Mouse (Mus musculus): Measurements from ENCODE around the gene Fignl2. TPM values are rescaled to one million over a fixed set of nuclear protein-coding genes. Genes with fewer than 3 reads are reported as not detected.
"Not testable (repeated sequence)": the region's sequence is repeated elsewhere in the genome, so short reads cannot be mapped to it uniquely, and the experiment has no call there.

Gene Fignl2
- total and polyA plus RNA-seq, 3 experiments: not detected

DNA sequence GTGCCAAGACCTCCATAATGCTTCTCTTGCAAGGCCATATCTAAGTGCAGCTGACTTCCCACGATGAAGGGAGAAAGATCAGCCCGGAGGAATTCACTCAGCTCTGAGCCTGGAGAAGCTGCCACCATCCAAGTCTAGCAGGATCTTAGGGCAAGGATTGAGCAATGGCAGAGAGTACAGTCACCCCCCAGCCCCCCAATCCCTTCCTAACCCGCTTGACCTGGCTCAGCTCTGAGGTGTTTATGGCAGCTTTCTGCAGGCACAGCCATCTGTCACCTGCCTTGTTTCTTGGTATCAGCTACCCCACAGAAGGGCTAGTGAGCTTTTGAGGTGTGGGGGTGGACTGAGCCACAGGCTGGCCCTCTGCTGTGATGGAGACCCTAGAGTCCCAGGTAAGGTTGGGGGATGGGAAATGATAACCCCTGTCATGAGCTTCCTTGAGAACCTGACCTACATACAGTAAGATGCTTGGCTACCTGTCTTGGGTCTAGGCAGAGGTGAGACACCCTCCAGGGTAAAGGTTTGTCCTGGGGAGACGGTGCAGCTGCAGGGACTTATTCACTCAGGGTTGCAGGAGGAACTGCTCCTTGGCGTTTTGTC lies 37.2 kb upstream of the Fignl2 start, which contains the start of gene Ankrd33:
Gene Ankrd33 (plus strand): TSS at position 245 of the 600 bp plus-strand sequence.
- H3K79me2 ChIP-seq (ENCODE audit: control insufficient read depth, insufficient read depth, low read length, poor library complexity): no peaks in the 10 kb centered on the region
- no peak for DNase-seq (ENCODE audit: low read depth, low spot score)
- no peak within 1 kb of the TSS for H3K9ac ChIP-seq (ENCODE audit: control insufficient read depth, low read depth, low read length, poor library complexity, severe bottlenecking)
- H3K27me3 ChIP-seq (ENCODE audit: control insufficient read depth in 1 of 2, insufficient read depth in 2 of 2, low read length in 2 of 2): peaks cover 0 to 3% of the 10 kb centered on the region in 2 experiments; a peak in 1 of 4 replicates
- no peaks in the 10 kb centered on the region for H3K9me3 ChIP-seq (replicated peaks; ENCODE audit: insufficient read depth, low read length)
- no peaks in the 10 kb centered on the region for H3K4me1 ChIP-seq (ENCODE audit: control insufficient read depth in 1 of 2, insufficient read depth in 2 of 2, low read length in 2 of 2)
- no peaks in the 10 kb centered on the region for H3K36me3 ChIP-seq (ENCODE audit: control insufficient read depth in 1 of 2, insufficient read depth in 2 of 2, low read length in 2 of 2)
- no peak within 1 kb of the TSS for H3K4me3 ChIP-seq (ENCODE audit: control insufficient read depth in 1 of 2, insufficient read depth in 1 of 2, low read depth in 2 of 2, low read length in 2 of 2)
- TF ChIP-seq MYC (IDR thresholded peaks at IDR 0.05; ENCODE audit: low read depth, low read length) (no peak), UBTF (IDR thresholded peaks at IDR 0.05; ENCODE audit: borderline replicate concordance, insufficient read depth, low read depth, low read length) (no peak), MXI1 (IDR thresholded peaks at IDR 0.05; ENCODE audit: low read depth, low read length) (no peak), TBP (IDR thresholded peaks at IDR 0.05; ENCODE audit: low read depth, low read length) (no peak), EP300 (IDR thresholded peaks at IDR 0.05; ENCODE audit: low read depth in 1 of 2, low read length in 2 of 2) (no peak), ZC3H11A (IDR thresholded peaks at IDR 0.05; ENCODE audit: low read depth, low read length) (no peak)
- no peak within 1 kb of the TSS for H3K27ac ChIP-seq (ENCODE audit: control insufficient read depth, low read depth, low read length)

DNA sequence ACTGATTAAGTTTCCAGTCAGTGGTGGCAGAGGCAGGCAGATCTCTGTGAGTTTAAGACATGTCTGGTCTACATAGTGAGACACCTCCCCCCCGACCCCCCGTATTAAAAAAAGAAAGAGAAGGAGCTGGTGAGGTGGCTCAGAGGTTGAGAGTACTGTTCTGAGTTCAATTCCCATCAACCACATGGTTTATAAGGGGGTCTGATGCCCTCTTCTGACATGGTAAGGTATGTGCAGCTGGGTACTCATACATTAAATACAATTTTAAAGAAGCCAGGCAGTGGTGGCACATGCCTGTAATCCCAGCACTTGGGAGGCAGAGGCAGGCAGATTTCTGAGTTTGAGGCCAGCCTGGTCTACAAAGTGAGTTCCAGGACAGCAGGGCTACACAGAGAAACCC lies 35.4 kb upstream of the Fignl2 start:
- H3K36me3 ChIP-seq (ENCODE audit: control insufficient read depth in 1 of 2, insufficient read depth in 2 of 2, low read length in 2 of 2); H3K27ac ChIP-seq (ENCODE audit: control insufficient read depth, low read depth, low read length); H3K9me3 ChIP-seq (replicated peaks; ENCODE audit: insufficient read depth, low read length); H3K27me3 ChIP-seq (ENCODE audit: control insufficient read depth in 1 of 2, insufficient read depth in 2 of 2, low read length in 2 of 2); H3K4me1 ChIP-seq (ENCODE audit: control insufficient read depth in 1 of 2, insufficient read depth in 2 of 2, low read length in 2 of 2); H3K4me3 ChIP-seq (ENCODE audit: control insufficient read depth in 1 of 2, insufficient read depth in 1 of 2, low read depth in 2 of 2, low read length in 2 of 2); DNase-seq (ENCODE audit: low read depth, low spot score); H3K9ac ChIP-seq (ENCODE audit: control insufficient read depth, low read depth, low read length, poor library complexity, severe bottlenecking); H3K79me2 ChIP-seq (ENCODE audit: control insufficient read depth, insufficient read depth, low read length, poor library complexity): not testable (repeated sequence)
- TF ChIP-seq MYC (IDR thresholded peaks at IDR 0.05; ENCODE audit: low read depth, low read length) (0 out of 2 replicates have a peak, but pooled peaks have one; percentile 38), CTCF (IDR thresholded peaks at IDR 0.05 in 2 of 3, conservative IDR thresholded peaks at IDR 0.05 in 1 of 3; ENCODE audit: control insufficient read depth in 1 of 3, insufficient read depth in 1 of 3, low read depth in 2 of 3, low read length in 3 of 3, poor library complexity in 1 of 3, severe bottlenecking in 1 of 3) (peak in 1 of 3 experiments; percentile 40; a peak in 2 of 6 replicates), RAD21 (IDR thresholded peaks at IDR 0.05; ENCODE audit: low read depth, low read length) (peak; percentile 24)

DNA sequence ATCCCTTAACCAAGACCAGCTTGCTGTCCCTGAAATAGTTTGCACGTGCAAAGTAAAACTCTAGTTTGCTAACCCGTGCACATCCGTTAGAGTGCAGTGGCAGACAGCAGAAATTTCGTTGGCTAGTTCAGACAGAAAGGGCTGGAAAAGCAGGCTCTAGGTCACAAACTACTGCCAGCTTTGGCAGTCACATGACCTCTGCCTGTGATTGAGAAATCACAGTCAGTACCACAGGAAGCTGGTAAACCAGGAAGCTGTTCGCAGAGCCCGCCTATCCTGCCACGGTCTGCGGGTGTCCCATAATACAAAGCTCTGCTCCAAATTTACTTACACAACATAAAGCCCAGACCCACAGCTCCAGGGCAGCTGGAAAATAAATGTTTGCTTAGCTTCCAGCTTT lies 34.8 kb upstream of the Fignl2 start:
- no peak for DNase-seq (ENCODE audit: low read depth, low spot score)
- Histone ChIP-seq H3K27ac (ENCODE audit: control insufficient read depth, low read depth, low read length) (no peak overlapping the region), H3K9me3 (replicated peaks; ENCODE audit: insufficient read depth, low read length) (no peaks in the 10 kb centered on the region), H3K36me3 (ENCODE audit: control insufficient read depth in 1 of 2, insufficient read depth in 2 of 2, low read length in 2 of 2) (no peaks in the 10 kb centered on the region), H3K4me1 (ENCODE audit: control insufficient read depth in 1 of 2, insufficient read depth in 2 of 2, low read length in 2 of 2) (no peaks in the 10 kb centered on the region), H3K79me2 (ENCODE audit: control insufficient read depth, insufficient read depth, low read length, poor library complexity) (no peaks in the 10 kb centered on the region), H3K9ac (ENCODE audit: control insufficient read depth, low read depth, low read length, poor library complexity, severe bottlenecking) (no peak overlapping the region), H3K4me3 (ENCODE audit: control insufficient read depth in 1 of 2, insufficient read depth in 1 of 2, low read depth in 2 of 2, low read length in 2 of 2) (no peak overlapping the region), H3K27me3 (ENCODE audit: control insufficient read depth in 1 of 2, insufficient read depth in 2 of 2, low read length in 2 of 2) (peaks cover 2 to 7% of the 10 kb centered on the region in 2 experiments; a peak in 2 of 4 replicates)
- no peak for TF ChIP-seq TAL1 (IDR thresholded peaks at IDR 0.05; ENCODE audit: low read length)
- no peak for TF ChIP-seq RAD21 (IDR thresholded peaks at IDR 0.05; ENCODE audit: low read depth, low read length)
- no peak for TF ChIP-seq POLR2AphosphoS2 (IDR thresholded peaks at IDR 0.05; ENCODE audit: low read length)
- TF ChIP-seq USF1 (IDR thresholded peaks at IDR 0.05; ENCODE audit: low read depth, low read length): no peak
- no peak for TF ChIP-seq MXI1 (IDR thresholded peaks at IDR 0.05; ENCODE audit: low read depth, low read length)
- no peak for TF ChIP-seq POLR2A (IDR thresholded peaks at IDR 0.05; ENCODE audit: control insufficient read depth in 1 of 2, insufficient read depth in 1 of 2, low read depth in 1 of 2, low read length in 2 of 2, poor library complexity in 1 of 2)
- TF ChIP-seq POLR2AphosphoS5 (IDR thresholded peaks at IDR 0.05; ENCODE audit: borderline replicate concordance, low read depth, low read length): no peak
- TF ChIP-seq ZKSCAN1 (IDR thresholded peaks at IDR 0.05; ENCODE audit: low read depth, low read length): no peak

Data from MEL (cell line).